Mouse (Mus musculus) liver, postnatal 0 days (tissue): ENCODE results near the gene Hps4. TPM values are rescaled to one million over a fixed set of nuclear protein-coding genes. Genes with fewer than 3 reads are reported as not detected.

ENCODE experiments used
- ATAC-seq: fragments of 200-750 bp; cut with Nextera tagmentation; 2 replicates; pipeline ENCODE4 v1.8.0; 2017; ENCODE audit warnings: mild to moderate bottlenecking, moderate library complexity
- DNase-seq: peaks from one replicate; pipeline ENCODE4 v3.0.0-alpha.2; 2016
- H3K27ac ChIP-seq: fragments of 300-500 bp; sonication (generic); 2 replicates; pipeline ENCODE4 v1.5.1; 2014; ENCODE audit warnings: antibody characterized with exemption, moderate library complexity, mild to moderate bottlenecking, low read depth
- H3K27me3 ChIP-seq: fragments of 300-500 bp; sonication (generic); 2 replicates; pipeline ENCODE4 v1.6.1; 2014; ENCODE audit warnings: low read length, control low read depth, mixed read lengths; ENCODE audit not compliant: insufficient read depth
- H3K36me3 ChIP-seq: fragments of 300-500 bp; sonication (generic); replicated peaks from 2 replicates; pipeline ENCODE4 v1.6.1; 2014; ENCODE audit warnings: mild to moderate bottlenecking, control low read depth, low read length, moderate library complexity, mixed read lengths; ENCODE audit not compliant: insufficient read depth
- H3K4me1 ChIP-seq: fragments of 300-500 bp; sonication (generic); 2 replicates; pipeline ENCODE4 v1.6.1; 2014; ENCODE audit warnings: antibody characterized with exemption, mild to moderate bottlenecking, control low read depth; ENCODE audit not compliant: insufficient read depth
- H3K4me2 ChIP-seq: fragments of 300-500 bp; sonication (generic); 2 replicates; pipeline ENCODE4 v1.6.1; 2014; ENCODE audit warnings: low read depth, mild to moderate bottlenecking, low read length, moderate library complexity, mixed read lengths
- H3K4me3 ChIP-seq: fragments of 300-500 bp; sonication (generic); 2 replicates; pipeline ENCODE4 v1.5.1; 2014; ENCODE audit warnings: low read depth, low read length
- H3K9ac ChIP-seq: fragments of 300-500 bp; sonication (generic); replicated peaks from 2 replicates; pipeline ENCODE4 v1.6.1; 2014; ENCODE audit warnings: mild to moderate bottlenecking, moderate library complexity
- H3K9me3 ChIP-seq: fragments of 300-500 bp; sonication (generic); 2 replicates; pipeline ENCODE4 v1.6.1; 2016; ENCODE audit warnings: mild to moderate bottlenecking, control low read depth, low read length, mixed read lengths
- CTCF ChIP-seq: sonication (generic); IDR thresholded peaks from 2 replicates; pipeline ENCODE4 v1.5.1; 2016; ENCODE audit warnings: antibody characterized with exemption, low read depth
- EP300 ChIP-seq: IDR thresholded peaks from 2 replicates; pipeline ENCODE4 v1.6.1; 2016; ENCODE audit warnings: antibody characterized with exemption, low read depth, mild to moderate bottlenecking
- WGBS: fragments of 180-500 bp; shearing (Covaris S2); extraction: QIAGEN DNeasy Blood & Tissue Kit; methylation state at CpG from one replicate; pipeline ENCODE4 v1.1.7; 2014; ENCODE audit not compliant: insufficient replicate concordance; 5-methylcytosine and 5-hydroxymethylcytosine counted together
- polyA plus RNA-seq: library from polyadenylated mRNA; unstranded; fragments of >200 nt; fragmentation: Nextera tagmentation; extraction: Ambion mirVana; gene quantifications from 2 replicates; pipeline ENCODE4 v1.2.1, GENCODE M21; 2015

Gene Hps4
- polyA plus RNA-seq, 1 experiment from 2014 or later: 11.5 TPM

DNA sequence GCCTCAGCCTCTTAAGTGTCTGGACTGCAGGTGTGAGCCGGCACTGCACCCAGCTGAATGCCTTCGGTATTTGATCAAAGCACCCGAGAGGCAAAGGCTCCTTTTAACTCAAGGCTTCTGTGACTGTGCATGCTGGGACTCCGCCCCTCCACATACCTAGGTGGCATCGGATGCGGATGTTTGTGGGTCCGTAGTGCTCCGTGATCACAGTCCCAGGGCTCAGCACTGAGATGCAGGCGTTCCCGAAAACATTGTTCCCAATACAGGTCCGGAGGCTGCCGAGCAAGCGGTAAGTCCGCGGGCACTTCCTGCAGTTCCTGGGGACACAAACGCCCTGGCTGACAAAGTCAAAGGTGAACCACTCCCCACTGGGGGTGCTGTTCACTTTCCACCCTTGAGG is 48.1 kb downstream of the Hps4 start:
- DNase-seq (no peak), ATAC-seq (no peak)
- Histone ChIP-seq H3K36me3 (no peaks in the 10 kb centered on the region), H3K27ac (no peak overlapping the region), H3K4me1 (no peaks in the 10 kb centered on the region; the same call in 1 of the 2 replicates), H3K4me3 (no peak overlapping the region), H3K9ac (no peak overlapping the region), H3K9me3 (no peaks in the 10 kb centered on the region), H3K27me3 (peaks cover 45% of the 10 kb centered on the region), H3K4me2 (no peak overlapping the region)
- TF ChIP-seq CTCF (no peak), EP300 (no peak)
- WGBS: 46% methylated on average over 16 of the region's 16 CpGs

DNA sequence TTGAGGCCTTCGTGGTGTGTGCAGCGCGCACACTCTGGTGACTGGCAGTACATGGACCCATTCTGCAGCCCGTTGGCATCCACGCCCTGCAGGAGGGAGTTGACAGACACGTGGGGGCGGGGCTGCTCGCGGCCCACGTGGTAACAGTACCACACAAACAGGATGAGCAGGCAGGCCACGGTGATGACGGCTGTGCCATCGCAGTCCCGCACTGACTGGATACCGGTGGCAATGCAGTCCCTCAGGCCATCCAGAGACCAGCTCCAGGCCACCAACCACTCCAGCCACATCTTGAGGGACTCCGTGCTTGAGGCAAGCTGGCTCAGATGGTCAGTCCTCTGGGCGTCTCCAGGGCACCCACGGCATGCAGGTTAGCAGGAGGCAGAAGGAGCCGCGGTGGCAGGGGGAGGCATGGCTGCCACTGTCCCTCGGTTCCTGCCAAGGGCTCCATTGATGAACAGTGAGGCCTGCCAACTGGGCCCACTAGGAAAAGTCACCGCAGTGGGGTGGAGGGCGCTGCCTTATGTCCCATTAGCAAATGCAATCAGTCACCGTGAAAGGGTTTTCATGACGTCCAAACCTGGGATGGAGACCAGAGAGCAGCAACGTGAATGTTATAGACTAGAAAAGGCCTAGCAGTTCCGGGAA is 48.9 kb downstream of the Hps4 start:
- WGBS: 62% methylated on average over 27 of the region's 27 CpGs
- H3K36me3 ChIP-seq: no peaks in the 10 kb centered on the region
- H3K27me3 ChIP-seq: peaks cover 51% of the 10 kb centered on the region
- H3K4me3 ChIP-seq: no peak overlapping the region
- H3K9me3 ChIP-seq: no peaks in the 10 kb centered on the region
- DNase-seq (no peak), ATAC-seq (no peak)
- H3K4me1 ChIP-seq: no peaks in the 10 kb centered on the region; the same call in 1 of the 2 replicates
- H3K4me2 ChIP-seq: no peak overlapping the region
- no peak overlapping the region for H3K9ac ChIP-seq
- H3K27ac ChIP-seq: no peak overlapping the region
- no peak for TF ChIP-seq EP300
- no peak for TF ChIP-seq CTCF

DNA sequence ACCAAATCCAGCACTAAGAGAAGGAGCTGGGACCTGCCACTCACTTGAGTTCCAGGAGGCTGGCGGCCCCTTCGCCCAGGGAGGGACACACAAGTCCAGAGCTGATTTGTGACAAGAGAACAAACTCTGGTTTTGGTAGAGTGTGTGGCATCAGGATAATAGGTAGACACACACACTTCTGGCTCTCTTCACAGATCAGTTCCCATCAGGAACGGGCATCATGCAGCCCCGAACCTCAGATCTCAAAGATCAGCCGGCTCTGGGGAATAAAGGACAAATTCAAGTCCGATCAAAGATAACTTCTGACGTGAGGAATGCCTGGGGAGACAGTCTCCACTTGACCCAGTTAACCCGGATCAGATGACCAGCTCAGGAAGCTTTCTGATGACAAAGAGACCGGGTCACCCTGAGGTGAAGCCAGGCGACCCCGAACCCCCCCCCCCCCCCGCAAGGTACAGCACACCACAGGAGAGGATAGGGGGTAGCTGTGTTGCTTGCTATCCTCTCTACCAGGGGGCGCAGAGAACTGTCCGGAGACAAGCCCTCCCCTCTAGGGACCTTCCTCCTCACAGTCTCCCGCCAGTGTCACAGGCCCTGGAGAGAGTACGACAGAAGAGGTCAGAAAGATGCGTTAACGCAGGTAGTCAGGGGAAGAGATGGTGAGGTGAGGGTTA is 51.0 kb downstream of the Hps4 start:
- Histone ChIP-seq H3K27me3 (peaks cover 58% of the 10 kb centered on the region), H3K27ac (no peak overlapping the region), H3K4me3 (no peak overlapping the region), H3K4me2 (0 out of 2 replicates have a peak overlapping the region, but pooled peaks have one; percentile 66), H3K36me3 (no peaks in the 10 kb centered on the region), H3K9me3 (no peaks in the 10 kb centered on the region), H3K9ac (no peak overlapping the region), H3K4me1 (no peaks in the 10 kb centered on the region; the same call in 1 of the 2 replicates)
- no peak for DNase-seq
- WGBS: 16% methylated on average over 18 of the region's 18 CpGs
- TF ChIP-seq EP300: no peak
- TF ChIP-seq CTCF: no peak
- no peak for ATAC-seq

DNA sequence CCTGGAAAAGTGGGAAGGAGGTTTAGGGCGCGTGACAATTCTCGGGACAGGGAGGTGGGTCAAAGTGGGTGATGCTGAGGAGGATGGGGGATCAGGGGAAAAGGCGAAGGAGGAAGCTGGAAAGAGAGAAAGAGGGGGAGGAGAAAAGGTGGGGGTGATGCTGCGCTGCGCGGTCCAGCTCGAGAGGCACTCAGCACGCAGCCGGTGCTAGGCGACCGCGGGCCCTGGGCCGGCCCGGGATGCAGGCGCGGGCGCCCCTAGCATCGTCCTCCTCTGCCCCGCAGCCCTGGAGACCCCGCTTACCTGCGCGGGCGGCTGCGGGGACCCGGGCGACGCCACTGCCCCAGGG is 51.5 kb downstream of the Hps4 start:
- Histone ChIP-seq H3K27me3 (peaks cover 58% of the 10 kb centered on the region), H3K36me3 (no peaks in the 10 kb centered on the region), H3K4me1 (no peaks in the 10 kb centered on the region; the same call in 1 of the 2 replicates), H3K9me3 (no peaks in the 10 kb centered on the region), H3K27ac (no peak overlapping the region), H3K4me2 (peak overlapping the region; percentile 66), H3K9ac (no peak overlapping the region), H3K4me3 (peak overlapping the region; percentile 39; the same call in 1 of the 2 replicates)
- DNase-seq: no peak
- ATAC-seq: no peak
- 6% methylated on average over 9 of the region's 28 CpGs for WGBS
- TF ChIP-seq EP300 (no peak), CTCF (no peak)

DNA sequence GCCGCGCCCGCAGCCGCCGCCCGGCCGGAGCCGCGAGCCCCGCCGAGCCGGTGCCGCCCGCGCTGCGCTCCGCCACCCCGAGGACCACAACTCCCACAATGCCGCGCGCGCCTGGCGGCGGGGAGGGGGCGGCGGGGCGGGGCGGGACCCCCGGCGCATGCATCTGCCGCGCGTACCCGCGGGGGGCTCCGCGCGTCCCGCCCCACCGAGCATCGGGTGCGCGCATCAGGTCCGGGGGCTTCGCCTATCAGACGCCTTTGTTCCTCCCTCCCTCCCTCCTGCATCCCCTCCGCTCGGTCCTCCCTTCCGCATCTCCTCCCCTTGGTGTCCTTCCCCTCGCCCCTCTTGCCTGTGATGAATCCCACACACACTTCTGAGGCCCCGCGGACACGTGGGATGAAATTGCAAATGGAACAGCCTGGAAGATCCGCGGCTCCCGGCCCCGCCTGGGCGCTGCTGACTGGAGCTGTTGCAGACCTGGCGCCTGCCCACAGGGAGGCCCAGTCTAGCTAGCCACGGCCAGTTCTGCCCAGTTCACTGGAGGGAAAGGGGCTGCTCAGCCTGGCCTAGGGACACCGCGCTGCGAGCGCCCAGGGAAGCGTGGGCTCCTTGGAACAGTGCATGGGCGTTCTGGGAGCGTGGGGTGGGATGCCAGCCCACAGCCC is 52.0 kb downstream of the Hps4 start, which contains the start of gene Asphd2:
Asphd2 (minus strand) TSS at position 88 of the 665 bp plus-strand sequence.
- H3K4me3 ChIP-seq: peak within 1 kb of the TSS; percentile 39
- H3K9me3 ChIP-seq: no peaks in the 10 kb centered on the region
- no peak for DNase-seq
- peak within 1 kb of the TSS; percentile 66 for H3K4me2 ChIP-seq
- no peaks in the 10 kb centered on the region for H3K36me3 ChIP-seq
- H3K27ac ChIP-seq: no peak within 1 kb of the TSS
- no peak within 1 kb of the TSS; the same call in 1 of the 2 replicates for H3K9ac ChIP-seq
- 5% methylated on average over 39 of the region's 67 CpGs for WGBS
- TF ChIP-seq EP300: no peak
- ATAC-seq: no peak
- H3K27me3 ChIP-seq: peaks cover 58% of the 10 kb centered on the region
- no peaks in the 10 kb centered on the region; the same call in 1 of the 2 replicates for H3K4me1 ChIP-seq

DNA sequence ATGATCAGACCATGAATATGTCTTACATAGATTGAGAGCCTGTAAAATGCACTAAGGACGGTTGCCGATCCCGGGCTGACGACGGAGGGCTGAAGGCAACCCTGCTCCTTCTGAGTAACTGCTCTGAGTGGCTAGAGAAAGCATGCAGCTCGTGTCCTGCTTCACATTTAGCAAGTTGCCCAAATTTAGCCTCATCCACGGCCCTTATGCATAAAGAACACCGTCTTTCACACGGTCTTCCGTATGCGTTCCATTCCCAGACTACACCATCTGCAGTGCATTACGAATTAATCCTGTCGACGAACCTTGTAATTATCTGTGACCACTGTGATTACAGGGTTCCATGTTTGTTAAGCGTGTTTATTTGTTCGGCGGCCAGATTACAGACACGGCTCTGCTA is 53.2 kb downstream of the Hps4 start:
- H3K36me3 ChIP-seq: no peaks in the 10 kb centered on the region
- peaks cover 58% of the 10 kb centered on the region for H3K27me3 ChIP-seq
- no peak overlapping the region for H3K27ac ChIP-seq
- DNase-seq (no peak), ATAC-seq (no peak)
- no peaks in the 10 kb centered on the region; the same call in 1 of the 2 replicates for H3K4me1 ChIP-seq
- 73% methylated on average over 18 of the region's 18 CpGs for WGBS
- TF ChIP-seq EP300 (no peak), CTCF (no peak)
- H3K9me3 ChIP-seq: no peaks in the 10 kb centered on the region
- no peak overlapping the region for H3K4me3 ChIP-seq
- H3K9ac ChIP-seq: no peak overlapping the region
- no peak overlapping the region for H3K4me2 ChIP-seq
